ENCODE assay signal across 8 mouse cellular contexts in the genomic region with DNA sequence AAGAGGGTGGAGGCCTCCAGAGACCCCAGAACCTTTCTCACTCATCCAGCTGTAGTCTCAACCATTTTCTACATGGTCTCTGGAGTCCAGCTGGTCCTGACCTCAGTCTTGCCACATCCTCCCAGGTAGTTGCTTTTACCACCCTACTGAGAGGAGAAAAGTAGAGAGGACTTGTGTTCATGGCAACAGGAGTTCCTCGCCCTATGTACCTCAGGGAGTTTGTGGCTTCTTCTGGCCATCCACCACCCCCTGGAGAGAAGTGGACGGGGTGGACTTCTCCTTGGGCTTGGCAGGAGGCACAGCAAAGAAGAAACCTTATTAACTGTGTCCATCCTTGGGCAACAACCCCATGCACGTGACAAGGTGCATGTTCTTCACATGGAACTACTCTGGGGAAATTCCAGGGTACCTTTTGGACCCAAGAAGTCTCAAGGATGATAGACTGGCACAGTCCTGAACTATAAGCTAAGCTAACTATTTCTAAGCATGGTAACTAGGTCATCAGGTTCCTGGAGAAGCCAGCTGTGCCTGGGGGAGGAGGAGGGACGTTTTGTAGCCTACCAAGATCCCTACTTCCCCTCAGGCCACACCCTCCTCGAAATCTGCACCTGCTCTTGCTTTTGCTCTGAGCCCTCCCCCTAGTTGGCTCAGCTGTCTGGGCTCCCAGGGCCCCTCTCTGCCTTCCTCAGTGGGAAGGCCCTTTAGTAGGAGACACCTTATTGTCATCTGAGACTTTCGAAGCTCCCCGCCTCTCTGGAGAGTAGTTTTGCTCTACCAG. TPM values are rescaled to one million over a fixed set of nuclear protein-coding genes. Genes with fewer than 3 reads are reported as not detected.
DNase-seq lines count a peak whose midpoint lies in the region; ATAC-seq and TF ChIP-seq lines count a peak whose summit lies in the region.

No protein-coding gene starts in this region.

- H3K4me3 ChIP-seq in heart, embryonic 10.5 days = no peak overlapping the region
- H3K4me3 ChIP-seq in G1E (ENCODE audit: low read depth, low read length) (peak overlapping the region; percentile 54; the same call in 1 of the 2 replicates), myocyte (no peak overlapping the region)
- no peak overlapping the region for H3K4me3 ChIP-seq in intestine, postnatal 0 days (ENCODE audit: low read depth, low read length)
- H3K4me3 ChIP-seq in neural tube, embryonic 15.5 days (replicated peaks) = no peak overlapping the region

- no peak overlapping the region for H3ac ChIP-seq in myocyte (ENCODE audit: control insufficient read depth, insufficient read length)

- 70% methylated on average over 7 of the region's 7 CpGs for WGBS in heart, embryonic 10.5 days
- WGBS in intestine, postnatal 0 days = 51% methylated on average over 7 of the region's 7 CpGs
- 66% methylated on average over 7 of the region's 7 CpGs for WGBS in neural tube, embryonic 15.5 days

- peak overlapping the region; percentile 76 for H3K27ac ChIP-seq in heart, embryonic 10.5 days
- peak overlapping the region; percentile 62; the same call in 1 of the 2 replicates for H3K27ac ChIP-seq in intestine, postnatal 0 days (ENCODE audit: low read depth, low read length)
- H3K27ac ChIP-seq in neural tube, embryonic 15.5 days (replicated peaks) = no peak overlapping the region

- no peaks in the 10 kb centered on the region for H3K9me3 ChIP-seq in heart, embryonic 10.5 days
- peaks cover 3% of the 10 kb centered on the region; the same call in 1 of the 2 replicates for H3K9me3 ChIP-seq in G1E (replicated peaks)
- no peaks in the 10 kb centered on the region for H3K9me3 ChIP-seq in intestine, postnatal 0 days (ENCODE audit: control insufficient read depth)
- H3K9me3 ChIP-seq in neural tube, embryonic 15.5 days (replicated peaks) = no peaks in the 10 kb centered on the region

- peaks cover 79% of the 10 kb centered on the region for H3K4me1 ChIP-seq in heart, embryonic 10.5 days
- peaks cover 94% of the 10 kb centered on the region for H3K4me1 ChIP-seq in G1E (ENCODE audit: insufficient read depth, low read depth, low read length)
- peaks cover 24% of the 10 kb centered on the region for H3K4me1 ChIP-seq in intestine, postnatal 0 days (replicated peaks; ENCODE audit: control insufficient read depth, insufficient read depth, low read length)
- H3K4me1 ChIP-seq in neural tube, embryonic 15.5 days = peaks cover 50% of the 10 kb centered on the region

- intact Hi-C loops in heart, postnatal 36 days (cut with DNase I) = no loop called here

- H3K27me3 ChIP-seq in heart, embryonic 10.5 days (ENCODE audit: insufficient read depth, poor library complexity, severe bottlenecking) = no peaks in the 10 kb centered on the region
- H3K27me3 ChIP-seq in G1E (ENCODE audit: insufficient read depth, low read length) (no peaks in the 10 kb centered on the region), myocyte (ENCODE audit: control insufficient read depth, insufficient read depth, insufficient read length) (no peaks in the 10 kb centered on the region)
- H3K27me3 ChIP-seq in intestine, postnatal 0 days (replicated peaks; ENCODE audit: control insufficient read depth, insufficient read depth, low read length) = no peaks in the 10 kb centered on the region
- H3K27me3 ChIP-seq in neural tube, embryonic 15.5 days (replicated peaks) = no peaks in the 10 kb centered on the region

- H3K36me3 ChIP-seq in heart, embryonic 10.5 days = peaks cover 10% of the 10 kb centered on the region; the same call in 1 of the 2 replicates
- peaks cover 44% of the 10 kb centered on the region for H3K36me3 ChIP-seq in G1E (replicated peaks)
- H3K36me3 ChIP-seq in intestine, postnatal 0 days (ENCODE audit: control insufficient read depth, insufficient read depth) = peaks cover 12% of the 10 kb centered on the region; the same call in 1 of the 2 replicates
- H3K36me3 ChIP-seq in myocyte (ENCODE audit: control insufficient read depth, insufficient read depth) = peaks cover 9% of the 10 kb centered on the region
- H3K36me3 ChIP-seq in neural tube, embryonic 15.5 days = peaks cover 4% of the 10 kb centered on the region; the same call in 1 of the 2 replicates

- no peak for TF ChIP-seq CTCF in G1E (IDR thresholded peaks at IDR 0.05; ENCODE audit: low read depth, low read length)
- TF ChIP-seq CTCF in intestine, postnatal 0 days (IDR thresholded peaks at IDR 0.05; ENCODE audit: low read depth) = no peak

- no peak overlapping the region for H3K9ac ChIP-seq in intestine, postnatal 0 days (ENCODE audit: low read depth, low read length)
- no peak overlapping the region for H3K9ac ChIP-seq in neural tube, embryonic 15.5 days (replicated peaks)

- TF ChIP-seq POLR2A in myocyte (IDR thresholded peaks at IDR 0.05; ENCODE audit: insufficient read length, low read depth) = no peak

- ATAC-seq in G1E (ENCODE audit: extremely low read depth, insufficient number of reproducible peaks, low FRiP score, poor library complexity, severe bottlenecking) = peak; percentile 42
- ATAC-seq in intestine, postnatal 0 days = peak; percentile 58
- ATAC-seq in neural tube, embryonic 15.5 days (ENCODE audit: low FRiP score) = no peak

- peak; percentile 86 for DNase-seq in heart, embryonic 10.5 days (ENCODE audit: low spot score)
- no peak for DNase-seq in heart, postnatal 36 days
- peak; percentile 51 for DNase-seq in G1E (ENCODE audit: low spot score)
- DNase-seq in adrenal gland, postnatal 4 days (ENCODE audit: low spot score in 2 of 2) = no peak
- DNase-seq in testis, postnatal 10 days (ENCODE audit: low spot score) = no peak

- H3K4me2 ChIP-seq in intestine, postnatal 0 days (replicated peaks; ENCODE audit: low read depth) = no peak overlapping the region
- H3K4me2 ChIP-seq in myocyte (ENCODE audit: low read depth) = peak overlapping the region; percentile 34
- H3K4me2 ChIP-seq in neural tube, embryonic 15.5 days = no peak overlapping the region

- peaks cover 78% of the 10 kb centered on the region for H3K79me2 ChIP-seq in myocyte (ENCODE audit: control insufficient read depth, insufficient read depth)

TF ChIP-seq in myocyte, 11 proteins besides CTCF, POLR2A, EP300 and RAD21:
- TF ChIP-seq MYOD1 (IDR thresholded peaks at IDR 0.05; ENCODE audit: control insufficient read depth in 1 of 3, insufficient read length in 2 of 3, low read depth in 2 of 3) (peak in 2 of 3 experiments; percentile 80 to 95), TCF12 (IDR thresholded peaks at IDR 0.05; ENCODE audit: insufficient read depth, poor library complexity, severe bottlenecking) (peak; percentile 18), MYOG (IDR thresholded peaks at IDR 0.05; ENCODE audit: control insufficient read depth in 1 of 3, insufficient read depth in 1 of 3, insufficient read length in 2 of 3, low read depth in 2 of 3) (peak; percentile 48 to 96 (median 80)), CEBPB (IDR thresholded peaks at IDR 0.05; ENCODE audit: insufficient read depth, poor library complexity, severe bottlenecking) (no peak)

RNA-seq across cellular contexts. Expression of a gene that starts 15.5 kb away (rescaled TPM):
- polyA plus RNA-seq in heart, embryonic 10.5 days (2016; fragmentation: Nextera tagmentation; extraction: Ambion mirVana) = 72.8 and 76.2 TPM in 2 replicates
- total RNA-seq in heart, postnatal 36 days (2021) = 10 to 100 TPM; 52.5 to 73.5 TPM
- total RNA-seq in G1E (2014; fragmentation: Nextera tagmentation) (35.2 and 79.6 TPM in 2 replicates), G1E (2017) (27.0 and 31.6 TPM in 2 replicates)
- polyA plus RNA-seq in G1E (2012) (63.3 and 82.7 TPM in 2 replicates), myocyte (2012; fragmentation: generic; extraction: Trizol) (57.0 TPM)
- polyA plus RNA-seq in intestine, postnatal 0 days (2015; fragmentation: Nextera tagmentation; extraction: Ambion mirVana) = 58.5 and 62.5 TPM in 2 replicates
- 119 and 125 TPM in 2 replicates for polyA plus RNA-seq in neural tube, embryonic 15.5 days (2015; fragmentation: Nextera tagmentation; extraction: Ambion mirVana)
- total RNA-seq in adrenal gland, postnatal 4 days (2021) = 10 to 100 TPM; 63.5 to 64.6 TPM

RNA-seq across cellular contexts. Expression of a gene that starts 31.7 kb away (rescaled TPM):
- 74.7 and 97.0 TPM in 2 replicates for polyA plus RNA-seq in heart, embryonic 10.5 days (2016; fragmentation: Nextera tagmentation; extraction: Ambion mirVana)
- total RNA-seq in heart, postnatal 36 days (2021) = 1 to 10 TPM in 1 of 2 experiments, under 1 TPM in 1; 0.89 to 1.6 TPM
- 257 and 315 TPM in 2 replicates for total RNA-seq in G1E (2014; fragmentation: Nextera tagmentation)
- total RNA-seq in G1E (2017) = 119 and 142 TPM in 2 replicates
- 11.7 and 16.7 TPM in 2 replicates for polyA plus RNA-seq in G1E (2012)
- 15.3 and 16.1 TPM in 2 replicates for polyA plus RNA-seq in intestine, postnatal 0 days (2015; fragmentation: Nextera tagmentation; extraction: Ambion mirVana)
- 26.3 TPM for polyA plus RNA-seq in myocyte (2012; fragmentation: generic; extraction: Trizol)
- polyA plus RNA-seq in neural tube, embryonic 15.5 days (2015; fragmentation: Nextera tagmentation; extraction: Ambion mirVana) = 11.1 and 26.9 TPM in 2 replicates
- 10 to 100 TPM; 31.7 to 39.7 TPM for total RNA-seq in adrenal gland, postnatal 4 days (2021)

Comparison
In these comparisons a context has a peak if more than half of its experiments do, and no peak if none do; other contexts are left out.
1. DNase-seq: peak in heart, embryonic 10.5 days (single experiment) and G1E (single experiment); none in heart, postnatal 36 days (0 of 2), adrenal gland, postnatal 4 days (0 of 2) and testis, postnatal 10 days (single experiment).